Mouse (Mus musculus): ENCODE data around the gene Polr2h.

Polr2h gene

GRCm38 (mm10) chr16:20722736-20723135 is 5.3 kb downstream of the Polr2h start:
- no peak for DNase-seq (ENCODE audit: low spot score)

GRCm38 (mm10) chr16:20723247-20723646 is 5.8 kb downstream of the Polr2h start:
- DNase-seq (ENCODE audit: low spot score), result no peak

- peak; percentile 52 for DNase-seq (ENCODE audit: low spot score)
Measured at GRCm38 (mm10) chr16:20724338-20724748, 6.9 kb downstream of the Polr2h start.

- no peak for DNase-seq (ENCODE audit: low spot score)
Measured at GRCm38 (mm10) chr16:20725321-20725720, 7.9 kb downstream of the Polr2h start.

GRCm38 (mm10) chr16:20725750-20726149 is 8.3 kb downstream of the Polr2h start:
- DNase-seq (ENCODE audit: low spot score), result no peak

GRCm38 (mm10) chr16:20726384-20726783 is 8.9 kb downstream of the Polr2h start:
- no peak for DNase-seq (ENCODE audit: low spot score)

- no peak for DNase-seq (ENCODE audit: low spot score)
Measured at GRCm38 (mm10) chr16:20730293-20730711, 12.8 kb downstream of the Polr2h start.

GRCm38 (mm10) chr16:20731688-20732087 is 14.2 kb downstream of the Polr2h start:
- DNase-seq (ENCODE audit: low spot score), result no peak

- DNase-seq (ENCODE audit: low spot score), result no peak
Measured at GRCm38 (mm10) chr16:20732251-20732924, 14.9 kb downstream of the Polr2h start.

- DNase-seq (ENCODE audit: low spot score), result peak; percentile 54
Measured at GRCm38 (mm10) chr16:20732925-20733730, 15.7 kb downstream of the Polr2h start, which contains the start of gene Chrd. Chrd (plus strand) TSS chr16:20733127.

- DNase-seq (ENCODE audit: low spot score), result no peak
Measured at GRCm38 (mm10) chr16:20733731-20734730, 16.6 kb downstream of the Polr2h start, which contains the start of gene Thpo. Thpo (minus strand) TSS chr16:20734511.

- no peak for DNase-seq (ENCODE audit: low spot score)
Measured at GRCm38 (mm10) chr16:20735651-20736050, 18.2 kb downstream of the Polr2h start.

GRCm38 (mm10) chr16:20736168-20736567 is 18.7 kb downstream of the Polr2h start:
- no peak for DNase-seq (ENCODE audit: low spot score)

GRCm38 (mm10) chr16:20736823-20737222 is 19.4 kb downstream of the Polr2h start:
- no peak for DNase-seq (ENCODE audit: low spot score)

GRCm38 (mm10) chr16:20739845-20740244 is 22.4 kb downstream of the Polr2h start:
- no peak for DNase-seq (ENCODE audit: low spot score)

GRCm38 (mm10) chr16:20746641-20747040 is 29.2 kb downstream of the Polr2h start:
- peak; percentile 66 for DNase-seq (ENCODE audit: low spot score)

GRCm38 (mm10) chr16:20750518-20750917 is 33.1 kb downstream of the Polr2h start:
- no peak for DNase-seq (ENCODE audit: low spot score)

GRCm38 (mm10) chr16:20756052-20756451 is 38.6 kb downstream of the Polr2h start:
- DNase-seq (ENCODE audit: low spot score), result no peak

- DNase-seq (ENCODE audit: low spot score), result no peak
Measured at GRCm38 (mm10) chr16:20757385-20757784, 39.9 kb downstream of the Polr2h start.

GRCm38 (mm10) chr16:20761681-20762080 is 44.2 kb downstream of the Polr2h start:
- DNase-seq (ENCODE audit: low spot score), result peak; percentile 67

- DNase-seq (ENCODE audit: low spot score), result no peak
Measured at GRCm38 (mm10) chr16:20765244-20765643, 47.8 kb downstream of the Polr2h start.
